Mouse (Mus musculus) gastrocnemius, postnatal 14 days (tissue): ENCODE data around the gene Tulp4. TPM values are rescaled to one million over a fixed set of nuclear protein-coding genes. Genes with fewer than 3 reads are reported as not detected.

Source experiments
- microRNA-seq, 2 experiments: library from miRNA; unstranded; fragments of <30 nt; microRNA quantifications; one replicate each; pipeline ENCODE4 v1.2.0; 2021
- total RNA-seq, 2 experiments: library from RNA; stranded (reverse); gene quantifications; 2 replicates each; pipeline ENCODE4 v1.2.3; 2021

Tulp4 gene
- total RNA-seq, 2 experiments from 2014 or later = 90.0 to 98.1 TPM

Small RNAs within 50 kb of the gene (microRNA-seq; reads per million reads assigned to microRNA genes)
- gene Gm22774 = 0 reads per million in 2 experiments

Other genes starting within 250 kb of the Tulp4 start
- gene Synj2, start 165.2 kb upstream of the Tulp4 start, total RNA-seq = 10 to 100 TPM; 28.9 to 44.4 TPM
- 1 to 10 TPM; 4.1 to 5.1 TPM for gene Serac1, start 26.7 kb upstream of the Tulp4 start, total RNA-seq
- gene Gtf2h5, start 26.7 kb upstream of the Tulp4 start, total RNA-seq = 10 to 100 TPM; 55.5 to 61.0 TPM
- 1 to 10 TPM; 5.9 to 6.1 TPM for gene Tmem181a, start 150.4 kb downstream of the Tulp4 start, total RNA-seq
- 1 to 10 TPM; 2.1 to 2.6 TPM for gene Dynlt1a, start 211.1 kb downstream of the Tulp4 start, total RNA-seq